Mouse (Mus musculus) kidney, adult 18-20 months (tissue): ENCODE measurements around the gene Stard7.
"Not testable (repeated sequence)": the region's sequence is repeated elsewhere in the genome, so short reads cannot be mapped to it uniquely, and the experiment has no call there.

Source experiments
- DNase-seq: peaks from one replicate; pipeline ENCODE4 v3.0.0; 2021

Gene Stard7

DNA sequence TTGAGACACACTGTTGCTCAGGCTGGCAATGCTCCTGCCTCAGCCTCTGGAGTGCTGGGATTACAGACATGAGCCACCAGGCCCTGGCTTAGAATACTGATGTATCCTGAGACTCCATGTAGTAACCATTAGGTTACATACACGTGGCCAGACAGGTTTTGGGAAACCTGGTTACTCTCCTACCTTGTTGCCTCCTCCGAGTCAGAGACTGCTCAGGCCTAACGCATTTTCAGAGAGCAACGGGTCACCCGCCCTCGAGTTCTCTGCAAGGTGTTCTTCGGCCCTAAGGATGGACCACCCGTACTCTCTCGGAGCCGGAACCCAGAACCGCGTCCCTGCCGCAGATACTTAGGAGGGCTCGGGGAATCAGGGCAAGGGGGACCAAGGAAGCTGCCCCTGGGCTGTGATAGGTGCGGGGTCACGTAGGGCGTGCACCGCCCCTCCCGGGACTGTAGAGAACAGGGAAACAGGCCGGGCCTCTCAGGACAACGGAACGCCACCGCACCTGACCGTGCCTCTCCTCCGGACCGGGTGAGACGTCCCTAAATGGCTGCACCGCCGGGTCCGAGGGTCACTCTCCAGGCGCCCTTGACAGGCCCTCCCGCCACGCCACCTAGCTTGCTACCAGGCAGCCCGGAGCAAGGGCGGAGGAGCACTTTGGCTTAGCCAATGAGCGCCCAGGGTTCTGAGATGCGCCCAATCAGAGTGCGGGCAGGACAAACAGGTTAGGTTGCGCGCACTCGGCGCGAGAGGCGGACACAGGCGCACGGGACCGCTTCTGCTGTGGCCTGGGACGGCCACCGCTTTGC lies at the start of gene Stard7:
Gene Stard7 (plus strand): TSS at position 728 of the 809 bp plus-strand sequence.
- peak; percentile 96 for DNase-seq

DNA sequence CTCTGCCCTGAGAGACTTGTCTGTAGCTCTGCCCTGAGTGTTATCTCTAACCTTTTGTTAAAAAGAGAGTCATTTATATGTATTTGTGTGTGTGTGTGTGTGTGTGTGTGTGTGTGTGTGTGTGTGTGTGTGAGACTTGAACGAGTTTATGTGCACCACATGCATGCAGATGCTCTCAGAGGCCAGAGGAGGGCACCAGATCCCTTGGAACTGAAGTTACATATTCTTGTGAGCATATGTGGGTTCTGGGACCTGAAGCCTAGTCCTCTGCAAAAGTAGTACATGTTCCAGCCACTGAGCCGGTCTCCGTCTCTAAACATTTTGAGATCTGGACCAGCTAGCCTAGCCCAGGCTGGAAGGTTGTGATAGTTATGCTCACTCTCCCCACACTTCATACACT lies 44.8 kb upstream of the Stard7 start:
- no peak for DNase-seq

DNA sequence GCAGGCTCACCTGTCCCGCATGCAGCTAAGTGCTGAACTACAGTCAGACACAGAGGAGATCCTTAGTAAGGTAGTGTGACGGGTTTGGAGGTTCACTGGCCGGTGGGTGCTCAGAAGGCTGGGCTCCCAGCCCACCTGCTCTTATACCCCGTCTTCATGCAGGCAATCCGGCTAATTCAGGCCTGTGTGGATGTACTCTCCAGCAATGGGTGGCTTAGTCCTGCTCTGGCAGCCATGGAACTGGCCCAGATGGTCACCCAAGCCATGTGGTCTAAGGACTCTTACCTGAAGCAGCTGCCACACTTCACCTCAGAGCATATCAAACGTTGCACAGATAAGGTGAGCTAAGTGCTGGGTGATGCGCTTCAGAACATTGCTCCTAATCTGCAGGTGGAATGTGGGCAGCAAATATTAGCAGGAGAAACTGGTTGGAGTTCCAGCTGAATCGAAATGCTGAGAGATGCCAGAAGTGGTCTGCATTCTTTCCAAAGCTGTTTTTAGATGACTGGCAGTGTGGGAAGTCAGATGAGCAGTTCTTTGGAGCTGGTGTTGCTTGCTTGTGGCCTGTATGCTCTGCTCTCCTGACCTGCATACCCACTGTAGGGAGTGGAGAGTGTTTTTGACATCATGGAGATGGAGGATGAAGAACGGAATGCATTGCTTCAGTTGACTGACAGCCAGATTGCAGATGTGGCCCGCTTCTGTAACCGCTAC lies 32.0 kb upstream of the Stard7 start:
- no peak for DNase-seq

DNA sequence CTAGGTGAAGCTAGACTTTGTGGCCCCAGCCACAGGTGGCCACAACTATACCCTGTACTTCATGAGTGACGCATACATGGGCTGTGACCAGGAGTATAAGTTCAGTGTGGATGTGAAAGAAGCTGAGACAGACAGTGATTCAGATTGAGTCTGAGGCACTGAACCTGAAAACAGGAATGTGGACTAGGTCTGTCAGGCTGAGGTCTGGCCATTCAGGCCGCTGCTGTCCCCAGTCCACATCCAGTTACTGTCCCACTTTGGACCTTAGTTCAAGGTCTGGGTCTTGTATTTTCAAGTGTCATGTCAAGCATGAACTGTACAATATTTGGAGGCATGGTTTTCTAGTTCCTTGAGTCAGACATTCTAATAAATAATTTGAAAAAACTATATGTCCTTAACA lies 30.0 kb upstream of the Stard7 start:
- DNase-seq, result no peak

DNA sequence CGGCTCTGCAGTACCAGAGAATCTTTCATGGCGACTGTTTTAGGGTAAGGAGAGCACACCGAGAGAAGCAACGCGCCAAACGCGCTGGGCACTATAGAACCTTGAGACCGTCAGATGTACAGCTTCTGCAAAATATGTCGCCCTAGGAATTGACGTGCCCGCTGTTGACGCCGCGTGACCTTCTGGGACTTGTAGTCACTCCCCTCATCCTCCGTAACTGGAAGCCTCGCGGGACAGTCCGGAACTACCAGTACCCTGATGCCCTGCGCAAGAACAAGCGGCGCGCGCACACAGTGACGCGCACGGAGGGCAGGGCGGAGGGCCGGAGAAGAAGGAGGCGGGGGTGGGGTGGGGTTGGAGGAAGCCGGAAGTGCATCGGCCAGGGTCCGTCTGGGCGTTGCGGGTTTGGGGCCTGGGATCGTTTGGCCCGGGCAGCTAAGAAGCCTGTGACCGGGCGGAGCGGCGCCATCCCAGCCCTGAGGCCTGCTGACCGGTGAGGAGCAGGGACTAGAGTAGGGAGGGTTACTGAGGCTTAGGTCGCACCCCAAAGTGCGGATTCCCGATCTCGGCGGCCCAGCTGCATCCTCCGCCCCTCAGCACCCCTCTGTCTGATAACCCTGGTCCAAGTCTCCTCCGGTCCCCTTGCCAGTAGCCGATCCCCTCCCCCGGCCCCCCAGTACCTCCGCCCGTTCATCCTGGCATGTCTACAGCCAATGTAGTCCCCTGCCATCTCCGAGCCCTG lies 22.3 kb upstream of the Stard7 start, which contains the start of the genes Ciao1 and Tmem127:
Gene Ciao1 (minus strand): TSS at position 225 of the 742 bp plus-strand sequence.
Gene Tmem127 (plus strand): TSS at position 317 of the 742 bp plus-strand sequence.
- peak; percentile 97 for DNase-seq

DNA sequence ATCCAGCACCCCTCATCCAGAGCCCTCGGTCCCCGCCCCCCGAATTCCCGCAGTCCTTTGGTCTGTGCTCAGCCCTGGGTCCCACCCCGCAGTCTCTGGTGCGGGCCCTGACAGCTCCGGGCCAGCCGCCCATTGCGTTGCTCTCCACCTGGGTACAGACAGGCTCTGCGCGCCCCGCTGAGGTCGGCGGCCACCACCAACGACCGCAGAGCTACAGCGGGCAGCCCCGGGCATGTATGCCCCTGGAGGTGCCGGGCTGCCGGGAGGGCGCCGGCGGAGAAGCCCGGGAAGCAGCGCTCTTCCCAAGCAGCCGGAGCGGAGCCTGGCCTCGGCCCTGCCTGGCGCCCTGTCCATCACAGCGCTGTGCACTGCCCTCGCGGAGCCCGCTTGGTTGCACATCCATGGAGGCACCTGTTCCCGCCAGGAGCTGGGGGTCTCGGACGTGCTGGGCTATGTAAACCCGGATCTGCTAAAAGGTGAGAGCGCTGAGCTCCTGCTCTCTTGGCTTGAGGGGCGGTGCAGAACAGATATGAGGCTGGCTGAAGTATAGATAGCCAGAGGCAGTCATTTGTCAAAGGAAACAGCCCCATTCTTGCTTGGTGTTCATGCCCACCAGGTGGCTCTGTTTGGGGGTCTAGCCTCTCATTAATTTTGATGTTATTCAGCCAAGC lies 21.5 kb upstream of the Stard7 start:
- DNase-seq, result peak; percentile 48

DNA sequence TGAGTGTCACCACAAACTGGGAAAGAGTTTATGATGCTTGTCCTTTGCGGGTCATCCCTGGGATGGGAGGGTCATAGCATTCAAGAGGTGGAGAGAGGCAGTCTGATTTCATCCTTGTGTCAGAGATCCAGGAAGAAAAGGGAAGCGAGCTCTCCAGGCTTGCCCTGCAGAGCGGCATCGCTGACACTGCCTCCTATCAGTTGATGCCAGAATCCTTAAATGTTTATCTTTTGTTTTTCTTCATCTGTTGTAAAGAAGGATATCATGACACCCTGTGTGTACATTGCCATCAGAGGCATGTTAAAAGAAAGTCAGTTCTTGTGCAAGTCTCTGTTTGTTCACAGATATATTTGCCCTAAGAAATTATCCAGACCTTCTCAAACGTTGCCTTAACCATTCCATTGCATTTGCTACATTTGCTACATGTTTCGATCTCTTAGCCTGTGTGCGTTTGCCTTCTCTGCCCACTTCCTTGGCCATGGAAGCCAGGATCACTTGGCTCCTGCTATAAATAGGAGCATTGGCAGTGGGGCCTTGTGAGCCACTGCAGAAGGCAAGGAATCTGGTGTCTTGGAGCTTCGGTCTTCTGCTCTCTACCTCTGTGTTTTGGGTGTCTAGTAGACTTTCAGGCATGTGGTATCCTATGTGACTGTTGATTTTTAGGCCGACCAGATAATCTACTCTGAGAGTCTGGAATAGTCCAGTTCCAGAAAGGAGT lies 19.6 kb upstream of the Stard7 start:
- no peak for DNase-seq

DNA sequence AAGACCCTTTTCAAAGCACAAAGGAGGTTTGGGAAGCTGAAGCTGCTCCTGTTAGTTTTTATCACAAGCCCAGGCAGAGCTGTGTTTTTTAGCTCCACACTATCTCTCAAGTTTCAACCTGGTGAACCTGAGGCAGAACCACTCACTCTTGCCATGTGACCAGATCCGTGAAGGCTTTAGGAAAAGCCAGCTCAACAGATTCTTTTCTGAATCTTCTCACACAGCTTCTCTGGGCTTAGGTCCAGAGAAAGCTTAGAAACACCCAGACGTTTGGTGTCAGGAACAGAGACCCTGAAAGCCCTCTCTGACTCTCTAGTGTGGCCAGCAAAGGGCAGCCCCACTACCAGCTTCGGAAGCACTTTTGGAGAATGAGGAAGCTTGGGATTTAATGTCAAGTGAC lies 18.6 kb upstream of the Stard7 start:
- no peak for DNase-seq

DNA sequence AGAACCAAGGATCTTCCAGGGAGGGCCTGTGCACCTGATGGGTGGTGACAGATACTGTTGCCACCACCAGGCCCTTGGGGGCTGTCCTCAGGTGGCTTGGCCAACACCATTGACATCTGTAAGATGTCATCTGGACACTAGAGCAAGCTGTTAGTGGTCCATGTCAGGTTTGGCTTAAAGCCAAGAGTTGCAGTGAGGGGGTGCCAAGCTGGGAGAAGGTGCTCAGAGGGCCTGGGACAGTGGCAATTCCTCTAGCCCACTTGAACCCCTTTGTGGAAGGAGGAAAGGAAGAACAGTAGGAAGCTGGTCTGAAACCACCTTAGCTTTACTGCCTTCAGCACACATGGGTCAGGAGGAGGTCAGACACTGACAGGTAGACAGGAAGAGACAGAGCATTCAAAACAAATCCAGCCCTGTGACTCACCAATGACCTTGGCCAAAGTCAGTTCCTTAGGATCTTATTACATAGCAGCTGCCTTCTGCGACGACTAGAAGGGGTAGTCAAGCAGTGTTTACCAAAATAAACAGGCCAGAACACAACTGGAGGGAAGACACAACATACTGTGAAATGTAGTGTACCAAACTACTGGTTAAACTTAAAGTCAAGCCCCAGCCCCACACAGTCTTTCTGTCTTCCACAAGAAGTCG lies 18.0 kb upstream of the Stard7 start:
- DNase-seq, result peak; percentile 26

DNA sequence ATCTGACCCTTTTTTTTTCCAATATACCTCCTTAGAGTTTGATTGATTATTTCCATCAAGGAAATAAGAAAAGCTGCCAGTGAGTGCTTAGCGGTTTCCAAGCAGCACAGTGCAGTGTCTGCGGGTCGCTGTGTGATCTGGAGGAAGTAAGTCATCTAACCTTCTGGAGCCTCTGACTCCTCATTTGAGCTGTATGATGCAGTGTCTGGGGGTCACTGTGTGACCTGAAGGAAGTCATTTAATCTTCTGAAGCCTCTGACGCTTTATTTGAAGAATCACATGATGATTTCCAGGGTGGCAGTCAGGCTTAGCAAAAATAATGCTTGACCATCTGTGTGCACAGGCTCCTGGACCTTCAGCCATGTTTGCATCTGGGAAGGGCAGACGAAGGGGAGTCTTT lies 17.2 kb upstream of the Stard7 start:
- DNase-seq, result no peak

DNA sequence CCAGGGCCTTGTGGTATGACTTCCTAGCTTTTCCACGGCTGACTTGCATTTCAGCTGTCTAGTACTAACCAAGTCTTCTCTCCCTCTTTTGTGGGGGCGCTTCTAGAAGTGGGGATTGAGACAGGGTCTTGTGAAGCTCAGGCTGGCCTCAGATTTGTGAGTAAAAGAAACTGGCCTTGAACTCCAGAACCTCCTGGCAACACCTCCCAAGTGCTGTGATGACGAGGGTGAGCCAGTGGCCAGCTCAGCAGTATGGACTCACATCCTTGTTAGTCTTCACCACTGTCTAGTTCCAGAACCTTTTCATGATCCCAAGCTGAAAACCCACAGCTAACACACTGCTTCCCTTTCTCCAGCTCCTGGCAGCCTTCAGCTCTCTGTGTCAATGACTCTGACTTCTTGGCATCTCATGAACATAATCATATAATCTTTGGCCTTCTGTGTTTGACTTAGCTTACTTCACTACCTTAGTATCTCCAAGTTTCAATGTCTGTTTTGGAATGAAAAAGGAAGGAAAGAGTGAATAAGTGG lies 15.3 kb upstream of the Stard7 start:
- DNase-seq, result no peak

DNA sequence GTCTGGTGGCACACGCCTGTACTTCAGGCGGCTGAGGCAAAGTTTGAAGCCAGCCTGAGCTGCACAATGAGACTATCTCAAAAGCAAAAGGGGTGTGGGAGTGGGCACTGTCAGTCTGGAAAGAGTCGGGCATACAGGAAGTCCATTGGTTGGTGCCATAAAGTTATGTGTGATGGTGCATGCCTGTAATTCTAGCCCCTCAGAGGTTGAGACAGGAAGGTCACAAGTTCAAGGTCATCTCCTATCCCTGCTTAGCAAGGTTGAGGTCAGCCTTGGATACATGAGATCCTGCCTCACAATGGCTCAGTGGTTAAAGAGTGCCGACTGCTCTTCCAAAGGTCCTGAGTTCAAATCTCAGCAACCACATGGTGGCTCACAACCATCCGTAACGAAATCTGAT lies 14.7 kb upstream of the Stard7 start:
- DNase-seq, result no peak

DNA sequence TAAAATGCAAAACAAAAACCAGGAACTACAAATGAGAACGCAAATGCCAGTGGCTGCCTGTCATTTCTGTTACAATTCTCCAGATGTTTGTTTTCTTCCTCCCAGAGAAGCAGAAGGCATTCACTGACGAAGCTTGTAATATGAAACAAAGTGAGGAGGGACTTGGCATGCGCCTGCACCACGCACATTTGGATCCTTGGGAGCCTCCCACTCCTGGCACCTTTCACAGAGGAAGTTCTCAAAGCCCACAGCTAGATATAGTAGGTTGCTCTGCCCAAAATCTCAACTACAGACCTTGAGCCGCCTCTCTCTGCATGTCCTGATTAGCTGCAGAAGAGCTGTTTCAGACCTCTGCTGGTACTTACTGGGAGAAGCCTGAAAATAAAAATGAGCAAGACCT lies 10.7 kb upstream of the Stard7 start:
- DNase-seq, result no peak

DNA sequence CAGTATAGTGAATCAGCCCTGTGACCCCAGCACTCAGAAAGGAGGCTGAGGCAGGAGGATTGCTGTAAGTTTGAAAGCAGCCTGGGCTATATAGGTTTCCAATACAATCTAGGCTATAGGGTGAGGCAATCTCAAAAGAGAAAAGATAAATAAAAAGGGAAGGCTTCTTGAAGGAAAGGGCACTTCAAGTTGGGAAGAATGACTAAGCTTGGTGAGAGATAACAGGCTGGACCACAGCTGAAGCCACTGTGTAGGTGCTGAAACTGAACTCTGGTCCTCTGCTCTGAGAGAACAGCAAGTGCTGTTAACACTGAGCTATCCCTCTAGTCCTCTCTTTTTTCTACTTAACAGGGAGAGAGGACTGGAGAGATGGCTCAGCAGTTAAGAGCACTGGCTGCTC lies 7.5 kb upstream of the Stard7 start:
- DNase-seq, result no peak

DNA sequence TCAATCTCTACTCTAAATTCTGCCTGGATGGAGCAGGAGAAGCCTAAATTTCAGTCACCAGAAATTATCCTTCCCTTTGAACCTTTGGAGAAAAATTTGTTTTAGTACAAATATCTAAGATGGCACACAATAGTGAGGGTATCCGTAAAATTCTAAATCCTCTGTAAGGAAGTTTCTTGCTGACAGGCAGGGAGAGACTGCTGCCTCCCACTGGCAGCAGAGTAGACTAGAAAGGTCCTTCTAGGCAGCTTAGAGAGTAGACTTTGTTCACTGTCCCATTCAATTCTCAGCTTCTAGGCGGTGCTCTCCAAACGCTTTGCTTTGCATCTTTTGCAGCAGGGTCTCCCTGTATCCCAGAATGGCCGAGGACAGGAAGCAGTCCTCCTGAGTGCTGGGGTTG lies 2.2 kb upstream of the Stard7 start:
- no peak for DNase-seq

DNA sequence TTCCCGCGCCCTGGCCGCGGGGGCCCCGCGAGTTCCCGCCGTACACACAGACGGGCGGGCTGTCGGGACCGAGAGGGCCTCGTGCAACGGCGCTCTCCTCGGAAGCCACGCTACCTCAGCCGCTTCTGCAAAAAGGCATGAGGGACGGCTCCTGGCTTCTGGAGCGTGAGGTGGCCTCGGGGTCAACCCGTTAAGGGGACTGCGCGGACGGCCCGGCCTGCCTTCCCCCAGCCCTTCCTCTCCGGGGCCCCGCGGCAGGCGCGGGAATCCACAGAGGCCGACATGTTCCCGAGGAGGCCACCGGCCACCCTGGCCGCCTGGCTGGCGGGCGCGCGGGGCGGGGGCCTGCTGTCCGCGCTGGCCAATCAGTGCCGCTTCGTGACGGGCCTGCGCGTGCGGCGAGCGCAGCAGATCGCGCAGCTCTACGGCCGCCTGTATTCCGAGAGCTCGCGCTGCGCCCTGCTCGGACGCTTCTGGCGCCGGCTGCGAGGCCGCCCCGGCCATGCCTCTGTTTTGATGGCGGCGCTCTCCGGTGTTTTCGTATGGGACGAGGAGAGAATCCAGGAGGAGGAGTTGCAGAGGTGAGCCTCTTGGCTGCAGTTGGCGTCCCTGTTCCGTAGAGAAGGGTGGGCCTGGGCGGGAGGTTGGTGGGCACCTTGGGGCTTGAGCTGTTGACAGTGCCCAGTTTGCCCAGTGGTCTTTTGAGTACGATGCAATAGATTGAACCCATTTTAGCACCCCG lies 453 bp downstream of the Stard7 start:
- peak; percentile 89 for DNase-seq

DNA sequence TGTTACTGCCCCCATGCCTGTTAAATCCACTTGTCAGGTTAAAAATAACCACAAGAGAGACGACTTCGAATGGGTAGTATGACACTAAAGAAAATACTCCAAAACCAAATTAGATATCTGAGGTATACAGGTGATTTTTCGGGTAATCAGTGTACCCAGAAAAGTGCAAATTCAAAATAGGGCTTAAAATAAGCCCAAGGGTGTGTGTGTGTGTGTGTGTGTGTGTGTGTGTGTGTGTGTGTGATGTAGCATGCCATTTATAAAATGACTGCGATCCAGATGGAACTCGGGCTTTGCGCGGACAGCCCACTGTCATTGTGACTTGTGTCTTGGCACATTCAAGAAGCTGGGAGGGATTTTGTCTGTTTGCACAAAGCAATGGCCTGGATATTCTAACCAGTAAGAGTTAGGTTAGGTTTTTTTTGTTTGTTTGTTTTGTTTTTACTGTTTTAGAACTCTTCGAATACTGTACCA lies 1.1 kb downstream of the Stard7 start:
- no peak for DNase-seq

DNA sequence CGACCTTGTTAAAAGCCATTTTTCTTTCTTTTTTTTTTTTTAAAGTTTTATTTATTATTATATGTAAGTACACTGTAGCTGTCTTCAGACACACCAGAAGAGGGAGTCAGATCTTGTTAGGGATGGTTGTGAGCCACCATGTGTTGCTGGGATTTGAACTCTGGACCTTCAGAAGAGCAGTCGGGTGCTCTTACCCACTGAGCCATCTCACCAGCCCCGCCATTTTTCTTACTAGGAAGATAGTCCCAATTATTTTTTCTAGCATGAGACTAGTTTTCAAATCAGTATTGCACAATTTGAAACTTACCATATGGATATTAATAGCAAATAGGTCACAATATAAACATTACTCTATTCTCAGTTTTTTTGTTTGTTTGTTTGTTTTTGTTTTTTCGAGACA lies 2.0 kb downstream of the Stard7 start:
- DNase-seq, result not testable (repeated sequence)

DNA sequence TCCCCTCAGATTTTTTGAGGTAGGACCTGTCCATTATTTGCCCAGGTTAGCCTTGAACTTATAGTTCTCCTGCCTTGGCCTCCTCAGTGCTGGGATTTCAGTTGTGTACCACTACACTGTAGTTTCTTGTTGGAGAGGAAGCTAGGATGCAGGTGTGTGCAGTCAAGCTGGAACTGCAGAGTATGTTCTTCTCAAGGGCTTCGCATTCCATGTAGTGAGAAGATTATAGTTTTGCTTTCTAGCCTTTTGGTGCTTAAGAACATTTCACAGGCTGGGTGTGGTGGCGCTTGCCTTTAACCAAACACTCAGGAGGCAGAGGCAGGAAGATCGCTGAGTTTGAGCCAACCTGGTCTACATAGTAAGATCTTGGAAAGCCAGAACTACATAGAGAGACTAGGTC lies 2.8 kb downstream of the Stard7 start:
- no peak for DNase-seq

DNA sequence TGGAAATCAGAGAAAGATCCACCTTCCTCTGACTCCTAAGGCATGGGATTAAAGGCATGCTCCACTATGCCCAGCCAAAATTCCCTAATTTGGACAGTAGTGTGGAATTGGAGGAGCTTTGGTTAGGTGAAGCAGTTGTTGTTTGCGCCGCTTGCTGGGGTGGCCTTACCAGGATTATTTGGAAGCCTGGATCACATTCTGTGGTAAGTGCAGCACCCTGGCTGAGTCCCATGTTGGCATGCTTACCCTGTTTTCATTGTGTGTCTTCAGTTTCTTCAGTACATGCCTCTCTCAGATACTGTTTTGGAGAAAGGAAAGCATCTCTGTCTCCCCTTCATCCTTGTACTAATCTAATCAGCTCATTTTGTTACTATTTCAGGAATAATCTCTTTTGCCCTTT lies 4.6 kb downstream of the Stard7 start:
- no peak for DNase-seq
